Mouse (Mus musculus) fibroblast of lung, adult 2 months (primary cell): ENCODE measurements around the gene Ripply3.
"Not testable (repeated sequence)": the region's sequence is repeated elsewhere in the genome, so short reads cannot be mapped to it uniquely, and the experiment has no call there.

ENCODE experiments used
- DNase-seq: peaks from one replicate; pipeline ENCODE4 v3.0.0-alpha.2; 2011; ENCODE audit warnings: low read depth

Ripply3 gene

GRCm38 (mm10) chr16:94314626-94315025, 13.6 kb upstream of the Ripply3 start:
- DNase-seq = no peak

- DNase-seq = no peak
Observed at GRCm38 (mm10) chr16:94315215-94315614, 13.0 kb upstream of the Ripply3 start.

- DNase-seq = no peak
Observed at GRCm38 (mm10) chr16:94317752-94318151, 10.5 kb upstream of the Ripply3 start.

- DNase-seq = no peak
Observed at GRCm38 (mm10) chr16:94320223-94320622, 8.0 kb upstream of the Ripply3 start.

GRCm38 (mm10) chr16:94323681-94324080, 4.5 kb upstream of the Ripply3 start:
- DNase-seq = no peak

- no peak for DNase-seq
Observed at GRCm38 (mm10) chr16:94326008-94326407, 2.2 kb upstream of the Ripply3 start.

- no peak for DNase-seq
Observed at GRCm38 (mm10) chr16:94328881-94329867, 954 bp downstream of the Ripply3 start.

GRCm38 (mm10) chr16:94330429-94330828, 2.2 kb downstream of the Ripply3 start:
- DNase-seq = no peak

- DNase-seq = no peak
Observed at GRCm38 (mm10) chr16:94331233-94331885, 3.1 kb downstream of the Ripply3 start.

GRCm38 (mm10) chr16:94331886-94332252, 3.6 kb downstream of the Ripply3 start:
- DNase-seq = no peak

- DNase-seq = no peak
Observed at GRCm38 (mm10) chr16:94335656-94336055, 7.4 kb downstream of the Ripply3 start.

GRCm38 (mm10) chr16:94339164-94340160, 11.2 kb downstream of the Ripply3 start:
- not testable (repeated sequence) for DNase-seq

- DNase-seq = no peak
Observed at GRCm38 (mm10) chr16:94345733-94346132, 17.5 kb downstream of the Ripply3 start.

- no peak for DNase-seq
Observed at GRCm38 (mm10) chr16:94347080-94347731, 19.0 kb downstream of the Ripply3 start.

GRCm38 (mm10) chr16:94348779-94349178, 20.6 kb downstream of the Ripply3 start:
- no peak for DNase-seq

GRCm38 (mm10) chr16:94349588-94350286, 21.5 kb downstream of the Ripply3 start:
- DNase-seq = no peak

- DNase-seq = no peak
Observed at GRCm38 (mm10) chr16:94350287-94350677, 22.1 kb downstream of the Ripply3 start.

- no peak for DNase-seq
Observed at GRCm38 (mm10) chr16:94354450-94354849, 26.2 kb downstream of the Ripply3 start.

- no peak for DNase-seq
Observed at GRCm38 (mm10) chr16:94356046-94356445, 27.8 kb downstream of the Ripply3 start.

GRCm38 (mm10) chr16:94356776-94357494, 28.7 kb downstream of the Ripply3 start:
- DNase-seq = no peak
